ENCODE assay signal across 9 mouse cellular contexts in genomic region chr6:70146986-70147385, GRCm38 (mm10).
DNase-seq lines count a peak whose midpoint lies in the region; TF ChIP-seq lines count a peak whose summit lies in the region.
"Had no signal": no experiment of that assay in that cellular context is flagged by ENCODE, and none has a peak within 500 bp of the region (broad histone marks: within the 10 kb centered on the region; RNA-seq: fewer than 3 reads in every experiment).

No protein-coding gene starts in this region.

- no peaks in the 10 kb centered on the region for H3K27me3 ChIP-seq in testis, adult 2 months (ENCODE audit: control insufficient read depth, insufficient read depth, low read length)
- H3K27me3 ChIP-seq: hindbrain, embryonic 13.5 days; limb, embryonic 15.5 days had no signal

- no peak overlapping the region for H3K4me3 ChIP-seq in testis, adult 2 months (ENCODE audit: control insufficient read depth, low read depth, low read length)
- H3K4me3 ChIP-seq: hindbrain, embryonic 13.5 days; limb, embryonic 15.5 days had no signal

- DNase-seq in kidney, adult 9 months: peak; percentile 1
- no peak for DNase-seq in kidney, postnatal 14 days
- no peak for DNase-seq in testis, postnatal 14 days (ENCODE audit: low spot score)
- DNase-seq in embryo, embryonic 11 days: peak; percentile 18
- DNase-seq in urinary bladder, postnatal 36 days (ENCODE audit: low spot score in 2 of 2): no peak
- no peak for DNase-seq in left cerebral cortex, adult 18-20 months (ENCODE audit: low spot score in 2 of 2)

- H3K27ac ChIP-seq in testis, adult 2 months (ENCODE audit: control insufficient read depth, insufficient read depth, low read depth, low read length): no peak overlapping the region
- H3K27ac ChIP-seq: hindbrain, embryonic 13.5 days; limb, embryonic 15.5 days had no signal

- no peaks in the 10 kb centered on the region for H3K4me1 ChIP-seq in testis, adult 2 months (ENCODE audit: control insufficient read depth, insufficient read depth, low read length)
- H3K4me1 ChIP-seq: hindbrain, embryonic 13.5 days; limb, embryonic 15.5 days had no signal

- TF ChIP-seq CTCF in testis, adult 2 months (IDR thresholded peaks at IDR 0.05; ENCODE audit: control insufficient read depth, insufficient read depth, insufficient replicate concordance, low read depth, low read length): peak; percentile 38; the same call in 1 of the 2 replicates

- H3K36me3 ChIP-seq in testis, adult 2 months (ENCODE audit: control insufficient read depth, insufficient read depth, low read length): no peaks in the 10 kb centered on the region
- H3K36me3 ChIP-seq: hindbrain, embryonic 13.5 days; limb, embryonic 15.5 days had no signal

- TF ChIP-seq POLR2A in testis, adult 2 months (IDR thresholded peaks at IDR 0.05; ENCODE audit: control insufficient read depth, low read depth, low read length): no peak

Comparison
In these comparisons a context has a peak if more than half of its experiments do, and no peak if none do; other contexts are left out.
1. DNase-seq: peak in kidney, adult 9 months (single experiment) and embryo, embryonic 11 days (single experiment); none in kidney, postnatal 14 days (single experiment), testis, postnatal 14 days (single experiment), urinary bladder, postnatal 36 days (0 of 2) and left cerebral cortex, adult 18-20 months (0 of 2).